Mouse (Mus musculus) hindbrain, embryonic 14.5 days (tissue): ENCODE data around the gene Ccdc87. TPM values are rescaled to one million over a fixed set of nuclear protein-coding genes. Genes with fewer than 3 reads are reported as not detected.
A peak's percentile ranks its signal among the peaks of the same experiment; 100 is the strongest.
"Not testable (repeated sequence)": the region's sequence is repeated elsewhere in the genome, so short reads cannot be mapped to it uniquely, and the experiment has no call there.

Experiments
- ATAC-seq: fragments of 200-750 bp; cut with Nextera tagmentation; 2 replicates; pipeline ENCODE4 v1.8.0; 2017; ENCODE audit warnings: moderate number of reproducible peaks, mild to moderate bottlenecking, moderate TSS enrichment, moderate library complexity; ENCODE audit not compliant: low FRiP score
- DNase-seq: peaks from one replicate; pipeline ENCODE4 v3.0.0-alpha.2; 2015; ENCODE audit warnings: low spot score
- H3K27ac ChIP-seq: fragments of 300-500 bp; sonication (generic); 2 replicates; pipeline ENCODE4 v1.5.1; 2014; ENCODE audit warnings: mild to moderate bottlenecking, moderate library complexity
- H3K27me3 ChIP-seq: fragments of 300-500 bp; sonication (generic); 2 replicates; pipeline ENCODE4 v1.6.1; 2014; ENCODE audit warnings: mild to moderate bottlenecking, low read length, mixed read lengths; ENCODE audit not compliant: control insufficient read depth, insufficient read depth
- H3K36me3 ChIP-seq: fragments of 300-500 bp; sonication (generic); replicated peaks from 2 replicates; pipeline ENCODE4 v1.6.1; 2014; ENCODE audit not compliant: control insufficient read depth, insufficient read depth
- H3K4me1 ChIP-seq: fragments of 300-500 bp; sonication (generic); replicated peaks from 2 replicates; pipeline ENCODE4 v1.6.1; 2014; ENCODE audit warnings: antibody characterized with exemption, low read length, mixed read lengths; ENCODE audit not compliant: control insufficient read depth, insufficient read depth
- H3K4me2 ChIP-seq: fragments of 300-500 bp; sonication (generic); replicated peaks from 2 replicates; pipeline ENCODE4 v1.6.1; 2014; ENCODE audit warnings: mild to moderate bottlenecking, moderate library complexity
- H3K4me3 ChIP-seq: fragments of 300-500 bp; sonication (generic); replicated peaks from 2 replicates; pipeline ENCODE4 v1.5.1; 2014; ENCODE audit warnings: mild to moderate bottlenecking, low read length
- H3K9ac ChIP-seq: fragments of 300-500 bp; sonication (generic); 2 replicates; pipeline ENCODE4 v1.6.1; 2014
- H3K9me3 ChIP-seq: fragments of 300-500 bp; sonication (generic); 2 replicates; pipeline ENCODE4 v1.6.1; 2016; ENCODE audit warnings: low read length; ENCODE audit not compliant: control insufficient read depth
- WGBS: fragments of 180-500 bp; shearing (Covaris S2); extraction: QIAGEN DNeasy Blood & Tissue Kit; methylation state at CpG from one replicate; pipeline ENCODE4 v1.1.7; 2014; 5-methylcytosine and 5-hydroxymethylcytosine counted together
- polyA plus RNA-seq: library from polyadenylated mRNA; unstranded; fragments of >200 nt; fragmentation: Nextera tagmentation; extraction: Ambion mirVana; gene quantifications from 2 replicates; pipeline ENCODE4 v1.2.1, GENCODE M21; 2014

Ccdc87 gene
- polyA plus RNA-seq, 1 experiment from 2014 or later = 0.71 TPM

DNA sequence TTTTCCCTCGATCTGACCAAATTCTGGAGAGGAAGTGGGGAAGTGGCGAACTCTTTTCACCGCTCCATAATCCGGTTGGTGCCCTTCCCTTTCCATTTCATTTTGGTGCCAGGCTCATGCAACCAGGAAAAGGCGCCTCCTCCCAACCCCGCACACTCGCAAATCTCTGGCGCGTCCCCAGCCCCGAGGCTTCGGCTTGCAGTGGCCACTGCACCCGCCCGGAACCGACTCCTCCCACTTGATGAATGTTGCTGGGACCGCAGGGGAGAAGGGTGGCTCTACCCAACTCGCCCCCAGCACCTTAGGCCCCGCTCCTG is 28.5 kb upstream of the Ccdc87 start:
- ATAC-seq (no peak), DNase-seq (no peak)
- H3K9me3 ChIP-seq = no peaks in the 10 kb centered on the region
- under 1% methylated on average over 17 of the region's 17 CpGs for WGBS
- peak overlapping the region; percentile 93 for H3K4me2 ChIP-seq
- peak overlapping the region; percentile 79 for H3K4me3 ChIP-seq
- no peaks in the 10 kb centered on the region for H3K36me3 ChIP-seq
- peaks cover 28% of the 10 kb centered on the region for H3K4me1 ChIP-seq
- peak overlapping the region; percentile 91 for H3K27ac ChIP-seq
- no peaks in the 10 kb centered on the region for H3K27me3 ChIP-seq
- H3K9ac ChIP-seq = peak overlapping the region; percentile 71

GRCm38 (mm10) chr19:4811063-4811908 is 27.9 kb upstream of the Ccdc87 start, which contains the start of the genes Gm21992 and Rbm14:
Gm21992 (minus strand) TSS chr19:4811612.
Rbm14 (minus strand) TSS chr19:4811634.
- H3K4me1 ChIP-seq = peaks cover 28% of the 10 kb centered on the region

GRCm38 (mm10) chr19:4811909-4812242 is 27.3 kb upstream of the Ccdc87 start:
- peak overlapping the region; percentile 79 for H3K9ac ChIP-seq
- H3K9me3 ChIP-seq = no peaks in the 10 kb centered on the region
- H3K36me3 ChIP-seq = no peaks in the 10 kb centered on the region
- peaks cover 28% of the 10 kb centered on the region for H3K4me1 ChIP-seq
- ATAC-seq = peak; percentile 46; the same call in 1 of the 2 replicates
- H3K27ac ChIP-seq = peak overlapping the region; percentile 91
- peak overlapping the region; percentile 93 for H3K4me2 ChIP-seq
- H3K27me3 ChIP-seq = no peaks in the 10 kb centered on the region
- no peak for DNase-seq
- WGBS = 5% methylated on average over 12 of the region's 12 CpGs
- peak overlapping the region; percentile 79 for H3K4me3 ChIP-seq

More at GRCm38 (mm10) chr19:4811063-4811908, 27.9 kb upstream of the Ccdc87 start, which contains the start of the genes Gm21992 and Rbm14:
- Histone ChIP-seq H3K9me3 (no peaks in the 10 kb centered on the region), H3K4me3 (peak within 1 kb of the TSS; percentile 79), H3K27ac (peak within 1 kb of the TSS; percentile 91), H3K9ac (peak within 1 kb of the TSS; percentile 79), H3K27me3 (no peaks in the 10 kb centered on the region), H3K4me2 (peak within 1 kb of the TSS; percentile 93), H3K36me3 (no peaks in the 10 kb centered on the region)
- under 1% methylated on average over 83 of the region's 83 CpGs for WGBS
- ATAC-seq (peak; percentile 98), DNase-seq (peak; percentile 97)

DNA sequence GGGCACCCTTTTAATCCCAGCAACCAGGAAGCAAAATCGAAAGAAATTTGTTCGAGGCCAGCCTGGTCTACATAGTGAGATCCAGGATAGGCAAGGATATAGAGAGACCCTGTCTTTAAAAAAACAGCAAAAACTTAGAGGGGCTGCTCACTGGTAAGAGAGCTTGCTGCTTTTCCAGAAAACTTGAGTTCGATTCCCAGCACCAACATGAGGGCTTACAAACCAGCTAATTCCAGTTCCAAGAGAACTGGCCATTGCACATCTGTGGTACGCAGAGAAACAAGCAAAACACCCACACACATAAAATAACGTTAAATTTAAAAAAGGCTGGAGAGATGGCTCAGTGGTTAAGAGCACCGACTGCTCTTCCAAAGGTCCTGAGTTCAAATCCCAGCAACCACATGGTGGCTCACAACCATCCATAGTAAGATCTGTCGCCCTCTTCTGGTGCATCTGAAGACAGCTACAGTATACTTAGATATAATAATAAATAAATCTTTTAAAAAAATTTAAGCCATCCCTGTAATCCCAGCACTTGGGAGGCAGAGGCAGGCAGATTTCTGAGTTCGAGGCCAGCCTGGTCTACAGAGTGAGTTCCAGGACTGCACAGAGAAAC is 26.7 kb upstream of the Ccdc87 start:
- not testable (repeated sequence) for H3K27me3 ChIP-seq, H3K9me3 ChIP-seq, DNase-seq, ATAC-seq, H3K36me3 ChIP-seq
- WGBS = 81% methylated on average over 8 of the region's 8 CpGs
- Histone ChIP-seq H3K4me1 (peaks cover 28% of the 10 kb centered on the region), H3K4me2 (peak overlapping the region; percentile 93), H3K9ac (peak overlapping the region; percentile 79), H3K4me3 (peak overlapping the region; percentile 79), H3K27ac (peak overlapping the region; percentile 91; the same call in 1 of the 2 replicates)

DNA sequence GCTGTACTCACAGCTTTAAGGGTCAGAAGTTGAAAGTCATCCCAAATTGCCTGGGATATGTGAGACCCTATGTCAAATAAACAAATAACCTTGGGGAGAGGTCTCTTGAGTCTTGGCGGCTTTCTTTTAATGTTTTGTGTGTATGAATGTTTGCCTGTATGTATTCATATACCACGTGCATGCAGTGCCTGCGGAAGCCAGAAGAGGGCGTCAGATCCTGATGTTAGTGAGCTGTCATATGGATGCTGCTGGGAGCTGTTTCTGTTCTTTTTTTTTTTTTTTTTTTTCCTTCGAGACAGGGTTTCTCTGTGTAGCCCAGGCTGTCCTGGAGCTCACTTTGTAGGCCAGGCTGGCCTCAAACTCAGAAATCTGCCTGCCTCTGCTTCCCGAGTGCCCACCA is 26.2 kb upstream of the Ccdc87 start:
- DNase-seq (no peak), ATAC-seq (no peak)
- H3K27me3 ChIP-seq = no peaks in the 10 kb centered on the region
- no peaks in the 10 kb centered on the region for H3K36me3 ChIP-seq
- H3K4me1 ChIP-seq = peaks cover 26% of the 10 kb centered on the region
- no peak overlapping the region for H3K27ac ChIP-seq
- H3K4me3 ChIP-seq = no peak overlapping the region
- no peak overlapping the region for H3K9ac ChIP-seq
- WGBS = 89% methylated on average over 6 of the region's 6 CpGs
- H3K4me2 ChIP-seq = no peak overlapping the region
- H3K9me3 ChIP-seq = no peaks in the 10 kb centered on the region

DNA sequence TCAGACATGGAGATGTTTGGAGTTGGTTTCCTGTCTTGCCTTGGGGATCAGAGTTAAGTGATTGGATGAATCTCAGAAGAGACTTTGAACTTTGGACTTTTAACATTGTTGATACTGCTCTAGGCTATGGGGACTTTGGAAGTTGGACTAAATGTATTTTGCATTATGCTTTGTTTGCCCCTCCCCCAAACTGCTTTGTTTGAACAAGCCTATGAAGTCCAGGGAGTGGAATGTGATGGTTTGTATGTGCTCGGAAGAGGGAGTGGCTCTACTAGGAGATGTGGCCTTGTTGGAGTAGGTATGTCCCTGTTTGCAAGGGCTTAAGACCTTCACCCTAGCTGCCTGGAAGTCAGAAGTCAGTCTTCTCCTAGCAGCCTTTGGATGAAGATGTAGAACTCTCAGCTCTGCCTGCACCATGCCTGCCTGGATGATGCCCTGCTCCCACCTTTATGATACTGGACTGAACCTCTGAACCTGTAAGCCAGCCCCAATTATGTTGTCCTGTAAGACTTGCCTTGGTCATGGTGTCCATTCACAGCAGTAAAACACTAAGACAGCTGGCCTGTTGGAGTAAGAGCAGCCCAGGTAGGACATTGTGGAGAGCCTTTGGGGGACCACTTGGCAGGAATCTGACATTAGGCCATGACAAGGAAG is 21.9 kb upstream of the Ccdc87 start:
- Histone ChIP-seq H3K36me3 (no peaks in the 10 kb centered on the region), H3K27ac (no peak overlapping the region), H3K4me1 (peaks cover 1% of the 10 kb centered on the region; the same call in 1 of the 2 replicates), H3K27me3 (no peaks in the 10 kb centered on the region), H3K4me3 (no peak overlapping the region), H3K9me3 (no peaks in the 10 kb centered on the region), H3K4me2 (no peak overlapping the region), H3K9ac (no peak overlapping the region)
- no peak for DNase-seq
- WGBS = 70% methylated on average over 1 of the region's 1 CpGs
- ATAC-seq = no peak

DNA sequence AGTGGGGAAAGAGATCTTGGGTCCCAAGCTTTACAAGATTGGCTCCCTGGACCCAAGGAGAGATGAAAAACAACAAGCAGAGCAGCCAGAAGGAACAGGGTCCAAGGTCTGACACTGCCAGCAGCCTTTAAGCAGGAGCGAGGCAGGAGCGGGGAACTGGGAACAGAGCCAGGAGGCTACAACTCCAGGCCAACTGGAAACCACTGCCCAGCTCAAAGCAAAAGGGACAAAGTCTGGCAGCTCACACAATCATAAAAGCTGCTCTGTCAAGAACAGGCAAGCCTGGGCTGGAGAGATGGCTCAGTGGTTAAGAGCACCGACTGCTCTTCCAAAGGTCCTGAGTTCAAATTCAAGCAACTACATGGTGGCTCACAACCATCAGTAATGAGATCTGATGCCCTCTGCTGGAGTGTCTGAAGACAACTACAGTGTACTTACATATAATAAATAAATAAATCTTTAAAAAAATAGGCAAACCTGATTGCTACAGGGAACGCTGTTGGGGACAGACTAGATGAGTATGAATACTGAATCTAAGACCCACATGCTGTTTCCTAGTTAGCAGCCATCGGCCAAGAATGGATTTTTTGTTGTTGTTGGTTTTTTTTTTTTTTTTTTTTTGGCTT is 18.4 kb upstream of the Ccdc87 start:
- Histone ChIP-seq H3K4me3 (no peak overlapping the region), H3K4me1 (no peaks in the 10 kb centered on the region), H3K27me3 (no peaks in the 10 kb centered on the region), H3K9me3 (no peaks in the 10 kb centered on the region), H3K4me2 (no peak overlapping the region), H3K36me3 (peaks cover 10% of the 10 kb centered on the region), H3K27ac (no peak overlapping the region), H3K9ac (no peak overlapping the region)
- DNase-seq (peak; percentile 70), ATAC-seq (peak; percentile 37; the same call in 1 of the 2 replicates)
- 70% methylated on average over 5 of the region's 5 CpGs for WGBS

DNA sequence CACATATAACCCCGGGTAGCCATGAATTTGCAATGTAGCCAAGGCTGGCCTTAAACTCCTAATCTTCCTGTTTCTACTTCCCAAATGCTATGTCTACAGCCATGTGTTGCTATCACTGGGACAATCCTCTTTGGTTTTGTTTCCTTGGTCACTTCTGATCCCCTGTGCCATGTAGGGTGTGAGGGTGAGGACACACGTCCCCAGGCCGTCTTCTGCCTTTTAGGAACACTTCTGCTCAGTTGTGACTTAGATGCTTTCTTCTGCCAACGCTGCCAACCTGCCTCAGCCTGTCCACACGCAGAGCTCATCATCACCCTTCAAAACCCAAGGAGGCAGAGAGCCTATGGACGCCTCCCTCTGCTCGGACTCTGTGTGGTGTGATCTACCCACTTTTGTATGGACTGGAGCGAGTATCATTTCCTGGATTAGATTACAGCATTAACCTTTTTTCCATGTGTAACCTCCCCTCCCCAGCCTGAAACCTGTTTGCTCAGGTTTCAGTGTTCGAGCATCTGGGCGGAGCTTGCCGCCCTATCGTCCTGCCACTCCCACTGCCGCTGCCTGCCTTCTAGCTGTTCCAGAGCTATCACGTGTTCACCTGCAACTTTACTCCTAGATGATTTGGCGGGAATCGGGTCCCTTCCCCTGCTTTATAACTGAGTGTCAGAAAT is 10.6 kb upstream of the Ccdc87 start:
- Histone ChIP-seq H3K4me3 (no peak overlapping the region), H3K27ac (no peak overlapping the region), H3K9me3 (no peaks in the 10 kb centered on the region), H3K4me2 (no peak overlapping the region), H3K36me3 (peaks cover 23% of the 10 kb centered on the region), H3K9ac (no peak overlapping the region), H3K27me3 (no peaks in the 10 kb centered on the region), H3K4me1 (no peaks in the 10 kb centered on the region)
- DNase-seq (no peak), ATAC-seq (no peak)
- WGBS = 64% methylated on average over 16 of the region's 16 CpGs
